Mouse (Mus musculus): Measurements from ENCODE around the gene Vps53. TPM values are rescaled to one million over a fixed set of nuclear protein-coding genes. Genes with fewer than 3 reads are reported as not detected.

The Vps53 gene
- polyA plus RNA-seq, 1 experiment from 2014 or later: 48.3 TPM

DNA sequence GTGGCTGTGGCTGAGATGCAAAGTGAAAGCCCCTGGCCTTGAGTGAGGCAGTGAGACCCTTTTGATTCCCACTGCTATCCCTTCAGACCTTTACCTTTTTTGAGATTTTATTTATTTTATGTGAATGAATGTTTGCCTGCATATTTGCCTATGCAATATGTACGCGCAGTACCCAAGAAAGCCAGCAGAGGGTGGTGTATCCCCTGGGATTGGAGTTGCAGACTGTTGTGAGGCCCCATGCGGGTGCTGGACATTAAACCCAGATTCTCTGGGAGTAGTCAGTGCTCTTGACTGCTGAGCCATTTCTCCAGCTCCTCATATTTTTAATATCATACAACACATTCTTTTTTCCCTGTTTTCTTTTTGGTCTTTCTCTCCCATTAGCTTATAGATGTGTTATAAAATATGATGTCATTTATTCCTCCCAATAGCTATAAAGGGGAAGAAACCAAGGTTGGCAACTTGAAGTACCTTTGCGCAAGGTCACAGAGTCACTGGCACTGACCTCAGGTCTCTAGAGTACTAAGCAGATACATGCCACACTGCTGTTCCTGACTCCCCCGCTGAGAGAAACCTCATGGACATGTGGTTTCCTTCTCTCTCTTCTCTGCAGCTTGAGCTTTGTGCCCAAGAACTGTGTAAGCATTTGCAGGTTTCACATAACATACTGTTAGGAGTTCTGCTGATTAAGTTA lies 93.4 kb downstream of the Vps53 start:
- WGBS: 66% methylated on average over 5 of the region's 5 CpGs

DNA sequence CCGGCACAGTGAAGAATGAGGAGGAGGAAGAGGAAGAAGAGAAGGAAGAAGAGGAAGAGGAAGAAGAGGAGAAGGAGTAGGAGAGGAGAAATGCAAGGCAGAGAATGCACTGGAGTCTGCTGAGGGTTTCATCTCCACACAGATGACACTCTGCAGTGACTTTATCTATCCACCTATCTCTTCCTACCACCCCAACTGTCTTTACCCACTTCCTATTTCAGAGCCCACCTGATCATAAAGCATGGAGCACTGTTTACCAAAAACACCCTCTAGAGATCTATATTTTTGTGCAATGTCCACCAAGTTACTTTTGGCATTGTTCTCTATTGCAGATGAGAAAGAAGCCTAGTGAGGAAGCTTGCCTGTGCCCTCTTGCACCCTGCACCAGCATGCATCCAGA lies 94.5 kb downstream of the Vps53 start:
- no peak for DNase-seq (ENCODE audit: low spot score)
- no peaks in the 10 kb centered on the region for H3K4me1 ChIP-seq (replicated peaks)
- no peaks in the 10 kb centered on the region for H3K27me3 ChIP-seq (ENCODE audit: insufficient read depth, poor library complexity, severe bottlenecking)
- no peaks in the 10 kb centered on the region for H3K9me3 ChIP-seq
- no peak overlapping the region for H3K4me3 ChIP-seq
- H3K36me3 ChIP-seq: peaks cover 55% of the 10 kb centered on the region
- 90% methylated on average over 1 of the region's 1 CpGs for WGBS
- H3K27ac ChIP-seq: no peak overlapping the region

More for the DNA sequence above, 93.4 kb downstream of the Vps53 start:
- no peak overlapping the region for H3K4me3 ChIP-seq
- H3K27me3 ChIP-seq (ENCODE audit: insufficient read depth, poor library complexity, severe bottlenecking): no peaks in the 10 kb centered on the region
- H3K9me3 ChIP-seq: no peaks in the 10 kb centered on the region
- no peak overlapping the region for H3K27ac ChIP-seq
- peak; percentile 38 for DNase-seq (ENCODE audit: low spot score)
- H3K36me3 ChIP-seq: peaks cover 52% of the 10 kb centered on the region
- H3K4me1 ChIP-seq (replicated peaks): no peaks in the 10 kb centered on the region

- no peak overlapping the region for H3K4me3 ChIP-seq
- DNase-seq (ENCODE audit: low spot score): peak; percentile 27
- H3K4me1 ChIP-seq (replicated peaks): no peaks in the 10 kb centered on the region
- H3K27me3 ChIP-seq (ENCODE audit: insufficient read depth, poor library complexity, severe bottlenecking): no peaks in the 10 kb centered on the region
- no peak overlapping the region for H3K27ac ChIP-seq
- no peaks in the 10 kb centered on the region for H3K9me3 ChIP-seq
- H3K36me3 ChIP-seq: peaks cover 56% of the 10 kb centered on the region
- 76% methylated on average over 3 of the region's 3 CpGs for WGBS
These were observed 95.5 kb downstream of the Vps53 start for GRCm38 (mm10) chr11:76083941-76084367.

- Histone ChIP-seq H3K36me3 (peaks cover 57% of the 10 kb centered on the region), H3K27ac (no peak overlapping the region), H3K9me3 (no peaks in the 10 kb centered on the region), H3K4me3 (no peak overlapping the region), H3K4me1 (replicated peaks) (no peaks in the 10 kb centered on the region), H3K27me3 (ENCODE audit: insufficient read depth, poor library complexity, severe bottlenecking) (no peaks in the 10 kb centered on the region)
- 80% methylated on average over 6 of the region's 6 CpGs for WGBS
- no peak for DNase-seq (ENCODE audit: low spot score)
These were observed 98.3 kb downstream of the Vps53 start for GRCm38 (mm10) chr11:76081048-76081640.

DNA sequence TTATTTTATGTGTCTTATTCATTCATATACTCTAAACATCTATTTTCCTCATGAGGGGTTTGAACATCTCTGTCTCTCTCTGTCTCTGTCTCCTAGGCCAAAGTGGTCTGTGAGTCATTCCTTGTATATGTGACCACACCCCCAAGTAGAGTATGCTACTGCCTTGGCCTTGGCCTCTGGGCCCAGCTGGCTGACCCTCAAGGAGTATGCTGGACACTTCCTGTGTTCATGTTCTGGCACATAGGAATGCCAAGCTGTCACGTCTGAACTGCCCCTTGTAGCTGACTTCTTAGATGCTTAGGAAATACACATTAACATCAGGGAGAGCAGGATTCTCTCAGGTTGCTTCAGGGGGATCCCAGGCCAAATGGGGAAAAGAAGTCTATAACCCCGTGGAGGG lies 99.2 kb downstream of the Vps53 start:
- WGBS: 79% methylated on average over 2 of the region's 2 CpGs

GRCm38 (mm10) chr11:76077341-76077740 lies 102.1 kb downstream of the Vps53 start:
- Histone ChIP-seq H3K36me3 (peaks cover 60% of the 10 kb centered on the region), H3K9me3 (no peaks in the 10 kb centered on the region), H3K27me3 (ENCODE audit: insufficient read depth, poor library complexity, severe bottlenecking) (no peaks in the 10 kb centered on the region), H3K4me3 (no peak overlapping the region), H3K4me1 (replicated peaks) (no peaks in the 10 kb centered on the region), H3K27ac (no peak overlapping the region)
- DNase-seq (ENCODE audit: low spot score): no peak
- 91% methylated on average over 6 of the region's 6 CpGs for WGBS

More for the DNA sequence above, 99.2 kb downstream of the Vps53 start:
- Histone ChIP-seq H3K27ac (no peak overlapping the region), H3K27me3 (ENCODE audit: insufficient read depth, poor library complexity, severe bottlenecking) (no peaks in the 10 kb centered on the region), H3K9me3 (no peaks in the 10 kb centered on the region), H3K4me1 (replicated peaks) (no peaks in the 10 kb centered on the region), H3K4me3 (no peak overlapping the region), H3K36me3 (peaks cover 58% of the 10 kb centered on the region)
- DNase-seq (ENCODE audit: low spot score): no peak

DNA sequence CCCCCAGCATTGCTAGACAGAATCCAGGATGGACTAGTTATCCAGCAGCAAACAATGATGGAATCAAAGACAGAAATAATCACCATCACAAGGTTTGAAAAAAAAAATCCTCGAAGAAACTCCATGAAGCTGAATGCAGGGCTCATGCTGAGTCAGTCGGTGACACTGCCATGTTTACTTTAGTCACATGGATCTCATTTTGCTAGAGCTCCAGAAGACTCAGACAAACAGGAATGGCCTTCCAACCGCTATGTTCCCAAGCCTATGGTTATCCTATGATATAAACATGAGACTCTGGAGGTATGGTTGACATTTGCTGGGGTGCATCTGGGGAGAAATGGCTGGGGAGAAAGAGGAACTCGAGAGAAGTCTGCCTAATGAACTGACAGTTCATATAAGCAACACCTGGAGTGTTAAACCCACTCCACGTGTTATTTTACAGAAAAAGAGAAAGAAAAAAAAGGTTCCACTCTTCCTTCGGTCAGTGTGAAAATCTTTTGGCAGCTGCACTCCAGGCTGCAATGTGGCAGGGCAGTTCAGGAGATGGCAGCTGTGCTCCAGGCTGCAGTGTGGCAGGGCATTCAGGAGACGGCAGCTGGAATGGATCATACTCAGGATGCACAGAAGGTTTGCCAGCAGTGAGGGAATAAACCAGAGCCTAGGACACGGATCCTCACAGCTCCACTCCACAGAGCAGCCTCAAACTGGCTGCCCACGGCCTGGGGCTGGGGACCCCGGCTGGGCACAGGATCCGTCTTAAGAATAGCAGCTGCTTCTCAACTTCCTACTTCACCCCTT lies 105.0 kb downstream of the Vps53 start:
- Histone ChIP-seq H3K4me3 (no peak overlapping the region), H3K4me1 (replicated peaks) (no peaks in the 10 kb centered on the region), H3K36me3 (peaks cover 33% of the 10 kb centered on the region), H3K27me3 (ENCODE audit: insufficient read depth, poor library complexity, severe bottlenecking) (no peaks in the 10 kb centered on the region), H3K9me3 (no peaks in the 10 kb centered on the region), H3K27ac (no peak overlapping the region)
- 70% methylated on average over 11 of the region's 11 CpGs for WGBS
- no peak for DNase-seq (ENCODE audit: low spot score)

DNA sequence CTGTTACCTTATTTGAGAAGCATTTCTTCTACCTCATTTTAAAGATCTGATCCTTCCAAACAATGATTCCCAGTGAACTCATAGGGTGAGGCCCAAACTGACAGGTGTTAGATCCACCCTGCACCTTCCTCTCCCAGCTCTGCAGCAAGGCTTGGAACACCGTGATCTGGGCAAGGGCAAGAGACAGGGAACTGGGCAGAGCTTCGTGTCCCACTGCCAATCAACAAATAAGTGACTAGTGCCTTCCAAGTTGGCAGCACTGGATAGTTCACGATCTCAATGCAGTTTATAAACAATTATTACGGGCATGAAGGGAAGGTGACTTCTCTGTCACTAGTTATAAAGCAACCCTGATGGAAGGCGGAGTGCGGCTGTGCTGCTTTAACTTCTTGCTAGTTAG lies 109.6 kb downstream of the Vps53 start:
- Histone ChIP-seq H3K4me3 (no peak overlapping the region), H3K27me3 (ENCODE audit: insufficient read depth, poor library complexity, severe bottlenecking) (no peaks in the 10 kb centered on the region), H3K36me3 (peaks cover 10% of the 10 kb centered on the region; the same call in 1 of the 2 replicates), H3K9me3 (no peaks in the 10 kb centered on the region), H3K27ac (no peak overlapping the region), H3K4me1 (replicated peaks) (no peaks in the 10 kb centered on the region)
- WGBS: 90% methylated on average over 6 of the region's 6 CpGs
- DNase-seq (ENCODE audit: low spot score): no peak

DNA sequence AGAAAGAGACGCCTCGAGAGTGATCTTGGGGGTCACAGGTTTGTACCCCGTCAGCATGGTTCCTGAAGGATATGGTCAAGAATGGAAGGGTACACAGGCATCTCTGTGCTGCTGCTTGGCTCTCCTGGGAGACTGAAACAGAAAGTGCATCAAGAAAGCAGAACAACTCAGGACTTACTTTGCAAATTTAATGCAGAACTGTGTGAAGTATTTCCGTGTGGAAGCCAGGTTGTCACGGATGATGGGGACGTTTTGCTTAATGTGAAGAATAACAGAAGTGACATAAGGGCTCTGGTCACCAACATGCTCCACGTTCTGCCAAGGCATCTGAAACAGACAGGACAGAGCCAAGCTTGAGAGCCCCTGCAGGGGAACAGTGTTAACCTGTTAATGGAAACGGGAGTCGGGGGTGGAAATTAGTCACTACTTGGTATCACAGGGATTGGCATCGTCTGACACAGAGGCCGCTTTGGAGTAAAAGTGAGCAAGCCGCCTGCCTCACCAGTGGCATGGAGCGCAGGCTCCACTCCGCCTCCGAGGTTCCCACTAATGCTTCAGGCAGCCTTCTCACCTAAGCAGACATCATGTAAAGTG lies 112.8 kb downstream of the Vps53 start:
- Histone ChIP-seq H3K27ac (no peak overlapping the region), H3K36me3 (peaks cover 18% of the 10 kb centered on the region), H3K4me1 (replicated peaks) (no peaks in the 10 kb centered on the region), H3K27me3 (ENCODE audit: insufficient read depth, poor library complexity, severe bottlenecking) (no peaks in the 10 kb centered on the region), H3K4me3 (no peak overlapping the region), H3K9me3 (no peaks in the 10 kb centered on the region)
- 89% methylated on average over 15 of the region's 15 CpGs for WGBS
- no peak for DNase-seq (ENCODE audit: low spot score)

DNA sequence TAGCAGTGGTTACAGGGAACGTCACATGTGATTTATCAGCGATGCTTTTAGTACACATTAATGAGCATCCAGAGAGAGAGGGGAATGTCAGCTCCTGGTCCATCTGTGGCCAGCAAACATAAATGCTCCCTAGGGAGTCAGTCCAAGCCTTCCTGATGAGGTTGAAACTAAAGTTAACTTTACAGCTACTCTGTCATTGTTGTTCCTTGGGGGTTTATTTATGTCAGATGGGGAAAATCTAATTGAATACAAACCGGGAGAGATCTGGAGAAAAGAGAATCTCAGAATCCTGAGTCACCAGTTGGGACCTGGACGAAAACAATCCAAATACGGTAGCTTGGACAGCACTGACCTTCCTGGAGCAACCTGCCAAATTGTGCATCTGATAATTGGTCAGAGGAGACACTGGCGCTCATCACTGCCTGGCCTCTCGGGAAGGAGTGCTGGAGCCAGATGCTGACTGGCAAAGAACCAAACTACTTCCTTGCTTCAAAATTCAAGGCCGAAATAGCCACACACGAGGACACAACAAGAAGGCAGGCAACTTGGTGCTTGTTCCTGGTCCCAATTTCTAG lies 113.8 kb downstream of the Vps53 start:
- no peaks in the 10 kb centered on the region for H3K9me3 ChIP-seq
- H3K36me3 ChIP-seq: peaks cover 23% of the 10 kb centered on the region
- 89% methylated on average over 9 of the region's 9 CpGs for WGBS
- H3K27me3 ChIP-seq (ENCODE audit: insufficient read depth, poor library complexity, severe bottlenecking): no peaks in the 10 kb centered on the region
- DNase-seq (ENCODE audit: low spot score): no peak
- H3K4me3 ChIP-seq: no peak overlapping the region
- no peak overlapping the region for H3K27ac ChIP-seq
- H3K4me1 ChIP-seq (replicated peaks): no peaks in the 10 kb centered on the region

GRCm38 (mm10) chr11:76064411-76064810 lies 115.0 kb downstream of the Vps53 start:
- DNase-seq (ENCODE audit: low spot score): no peak
- H3K27me3 ChIP-seq (ENCODE audit: insufficient read depth, poor library complexity, severe bottlenecking): no peaks in the 10 kb centered on the region

DNA sequence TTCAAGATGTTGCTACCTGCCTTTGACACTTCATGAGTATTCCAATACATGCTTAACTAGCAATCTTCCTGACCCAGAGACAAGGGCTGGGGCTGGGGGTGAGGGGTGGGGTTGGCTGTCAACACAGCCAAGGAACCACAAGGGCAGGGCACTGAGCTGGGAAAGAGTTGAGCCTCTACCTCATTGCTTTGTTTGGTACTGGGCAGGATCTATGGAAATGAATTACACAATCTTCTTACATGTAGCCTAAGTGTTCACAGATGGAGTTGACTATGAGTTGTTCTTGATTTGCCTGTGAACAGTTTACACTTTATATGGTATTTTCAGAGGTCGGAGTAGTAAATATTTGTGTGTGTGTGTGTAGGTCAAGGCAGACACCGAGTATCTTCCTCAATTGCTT lies 118.5 kb downstream of the Vps53 start:
- no peak overlapping the region for H3K4me3 ChIP-seq
- H3K27me3 ChIP-seq (ENCODE audit: insufficient read depth, poor library complexity, severe bottlenecking): no peaks in the 10 kb centered on the region
- H3K9me3 ChIP-seq: no peaks in the 10 kb centered on the region
- 97% methylated on average over 2 of the region's 2 CpGs for WGBS
- no peak overlapping the region for H3K27ac ChIP-seq
- peaks cover 20% of the 10 kb centered on the region for H3K36me3 ChIP-seq
- no peaks in the 10 kb centered on the region for H3K4me1 ChIP-seq (replicated peaks)
- no peak for DNase-seq (ENCODE audit: low spot score)

More at GRCm38 (mm10) chr11:76064411-76064810, 115.0 kb downstream of the Vps53 start:
- Histone ChIP-seq H3K9me3 (no peaks in the 10 kb centered on the region), H3K27ac (no peak overlapping the region), H3K4me3 (no peak overlapping the region), H3K36me3 (peaks cover 23% of the 10 kb centered on the region), H3K4me1 (replicated peaks) (no peaks in the 10 kb centered on the region)
- 96% methylated on average over 7 of the region's 7 CpGs for WGBS
